Mouse (Mus musculus) cerebellum, adult 8-10 months (tissue): ENCODE results near the gene Rph3a.
"Not testable (repeated sequence)": the region's sequence is repeated elsewhere in the genome, so short reads cannot be mapped to it uniquely, and the experiment has no call there.

Source experiments
- DNase-seq: peaks from one replicate; pipeline ENCODE4 v3.0.0; 2022

The Rph3a gene

GRCm38 (mm10) chr5:120971326-120971725 lies 38.6 kb downstream of the Rph3a start:
- DNase-seq, result no peak

- DNase-seq, result peak; percentile 83
Observed at GRCm38 (mm10) chr5:120969703-120970102, 40.2 kb downstream of the Rph3a start.

GRCm38 (mm10) chr5:120968799-120969198 lies 41.1 kb downstream of the Rph3a start:
- DNase-seq, result no peak

GRCm38 (mm10) chr5:120968134-120968532 lies 41.8 kb downstream of the Rph3a start:
- no peak for DNase-seq

GRCm38 (mm10) chr5:120967355-120968133 lies 42.3 kb downstream of the Rph3a start:
- DNase-seq, result no peak

DNA sequence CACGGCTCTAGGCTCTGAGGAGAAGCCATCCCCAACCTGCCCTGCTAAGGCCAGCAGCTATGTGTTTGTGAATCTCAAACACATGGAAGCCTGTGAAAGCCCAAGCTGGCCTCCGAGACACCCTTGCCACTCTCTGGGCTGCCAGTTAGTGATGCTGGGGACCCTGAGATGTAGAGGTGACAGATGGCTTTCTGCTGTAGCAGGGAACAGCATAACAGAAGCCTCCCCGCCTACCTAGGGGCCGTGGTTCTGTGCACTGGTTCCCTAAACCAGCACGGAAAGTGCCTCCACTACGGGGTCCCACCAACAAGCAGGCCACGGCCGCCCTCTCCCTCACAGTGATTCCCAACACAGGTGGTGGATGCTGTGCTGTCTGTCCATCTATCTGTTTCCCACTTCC lies 43.0 kb downstream of the Rph3a start:
- DNase-seq, result no peak

DNA sequence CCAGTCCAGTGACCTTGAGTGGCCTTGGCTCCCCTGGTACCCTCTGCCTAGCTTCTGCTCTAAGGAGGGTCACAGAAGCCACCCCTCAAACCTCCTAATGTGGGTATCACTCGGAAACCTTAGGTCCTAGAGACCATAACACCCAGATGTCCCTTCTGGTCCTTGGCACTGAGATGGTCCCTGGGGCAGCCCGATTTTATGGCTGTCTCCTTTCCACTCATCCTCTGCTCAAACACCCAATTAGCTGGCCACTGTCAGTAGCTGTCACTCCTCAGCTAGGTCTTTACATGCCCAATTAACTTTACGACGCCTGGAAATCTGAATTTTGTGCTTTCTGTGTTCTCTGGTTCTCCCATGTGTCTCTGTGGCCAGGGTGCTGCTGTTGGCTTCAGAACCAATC lies 43.7 kb downstream of the Rph3a start:
- DNase-seq, result no peak

DNA sequence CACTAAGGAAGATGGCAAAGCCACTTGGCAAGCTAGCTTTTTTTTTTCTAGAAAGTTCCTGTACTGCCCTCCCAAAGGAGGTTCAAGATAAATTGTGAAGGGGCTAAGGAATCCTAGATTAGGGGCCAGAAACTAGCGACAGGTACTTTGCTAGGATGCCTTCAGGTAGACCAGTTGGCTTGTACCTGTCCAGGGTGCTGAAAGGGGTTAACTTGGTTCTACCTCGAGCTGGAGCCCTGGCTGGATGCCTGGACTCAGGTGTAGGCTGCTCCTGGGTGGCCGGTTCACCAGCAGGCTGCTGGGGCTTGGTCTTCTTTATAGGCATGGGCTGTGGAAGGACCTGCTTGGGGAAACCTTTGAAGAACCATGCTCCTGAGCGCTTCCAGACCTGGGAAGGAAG lies 48.9 kb downstream of the Rph3a start:
- no peak for DNase-seq

GRCm38 (mm10) chr5:120953974-120954373 lies 55.9 kb downstream of the Rph3a start:
- peak; percentile 68 for DNase-seq

DNA sequence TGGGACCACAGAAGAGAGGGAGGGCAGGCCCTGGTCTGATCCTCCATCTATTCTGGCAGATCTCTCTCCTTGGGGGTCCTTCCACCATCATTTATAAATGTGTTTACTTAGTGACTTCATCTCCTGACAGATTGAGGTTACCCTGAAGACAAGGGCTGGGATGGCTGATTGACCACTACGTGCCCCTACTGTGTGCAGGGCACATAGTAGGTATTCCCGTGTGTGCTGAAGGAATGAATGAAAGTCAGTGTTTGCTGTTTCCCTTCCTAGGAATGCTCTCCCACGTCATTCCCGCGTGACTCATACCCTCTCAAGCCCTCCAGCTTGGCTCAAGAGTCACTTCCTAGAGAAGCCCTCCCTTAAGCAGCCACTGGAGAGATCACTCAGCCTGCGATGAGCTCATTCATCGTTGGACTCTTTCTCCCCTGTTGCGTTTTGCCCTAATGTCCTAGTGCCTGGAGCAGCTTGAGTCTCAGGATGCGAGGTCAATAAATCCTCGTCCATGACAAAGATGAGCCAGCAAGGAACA lies 57.6 kb downstream of the Rph3a start:
- no peak for DNase-seq

GRCm38 (mm10) chr5:120942076-120942475 lies 67.8 kb downstream of the Rph3a start:
- DNase-seq, result no peak

- no peak for DNase-seq
Observed at GRCm38 (mm10) chr5:120938586-120938985, 71.3 kb downstream of the Rph3a start.

DNA sequence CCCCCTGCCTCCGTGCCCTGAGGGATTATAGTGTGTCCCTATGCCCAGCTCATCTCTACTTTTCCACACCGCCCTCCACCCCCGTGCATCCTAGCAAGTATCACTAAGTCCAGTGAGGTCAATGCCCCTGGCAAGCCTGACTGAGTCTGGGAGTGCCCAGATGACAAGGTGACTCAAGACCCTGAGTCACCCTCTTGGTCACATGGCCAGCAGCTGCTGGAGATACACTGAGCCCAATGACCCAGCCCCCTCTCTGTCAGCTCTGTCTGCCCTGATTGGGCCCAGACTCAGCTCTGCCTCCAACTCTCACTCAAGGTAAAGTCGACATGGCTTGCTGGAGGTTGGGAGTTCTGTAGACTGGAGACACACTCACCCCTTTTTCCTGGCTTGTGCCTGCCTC lies 72.1 kb downstream of the Rph3a start:
- DNase-seq, result no peak

DNA sequence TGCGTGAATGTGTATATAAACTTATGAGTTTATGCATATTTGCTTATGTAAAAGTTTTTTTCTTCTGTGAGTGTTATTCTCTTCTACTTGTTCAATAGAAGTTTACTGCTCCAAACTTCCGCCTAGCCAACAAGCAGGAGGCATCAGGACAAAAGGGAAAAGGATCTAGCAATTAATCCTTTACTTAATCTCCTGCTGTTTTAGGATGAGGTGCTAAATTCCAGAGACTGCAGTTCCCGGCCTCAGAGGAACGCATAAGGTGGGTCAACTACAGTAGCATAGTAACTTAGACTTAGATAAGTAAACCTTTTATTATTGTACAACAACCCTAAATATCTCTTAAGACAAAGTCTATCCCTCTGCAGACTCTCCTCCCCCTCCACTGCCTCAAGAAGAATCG lies 75.9 kb downstream of the Rph3a start:
- DNase-seq, result no peak

DNA sequence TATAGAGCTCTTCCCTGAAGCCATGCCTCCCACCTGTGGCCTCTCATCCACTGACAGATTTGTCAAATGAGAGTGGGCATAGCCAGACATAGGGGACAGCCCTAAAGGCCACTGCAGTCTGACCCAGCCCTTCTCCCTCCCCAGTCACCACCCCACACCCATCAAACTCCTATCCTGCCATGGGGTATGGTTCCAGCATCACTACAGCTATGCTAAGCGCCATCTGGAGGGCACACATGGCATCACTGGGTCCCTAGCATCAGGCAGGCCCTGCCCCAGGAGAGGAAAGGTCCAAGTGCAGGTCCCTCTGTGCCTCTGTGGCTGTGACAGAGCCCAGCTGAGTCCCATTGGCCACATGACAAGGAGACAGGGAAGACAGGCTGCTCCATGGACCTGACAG lies 82.9 kb downstream of the Rph3a start:
- DNase-seq, result no peak

GRCm38 (mm10) chr5:120926311-120926710 lies 83.6 kb downstream of the Rph3a start:
- not testable (repeated sequence) for DNase-seq

- not testable (repeated sequence) for DNase-seq
Observed at GRCm38 (mm10) chr5:120924520-120924919, 85.4 kb downstream of the Rph3a start.

DNA sequence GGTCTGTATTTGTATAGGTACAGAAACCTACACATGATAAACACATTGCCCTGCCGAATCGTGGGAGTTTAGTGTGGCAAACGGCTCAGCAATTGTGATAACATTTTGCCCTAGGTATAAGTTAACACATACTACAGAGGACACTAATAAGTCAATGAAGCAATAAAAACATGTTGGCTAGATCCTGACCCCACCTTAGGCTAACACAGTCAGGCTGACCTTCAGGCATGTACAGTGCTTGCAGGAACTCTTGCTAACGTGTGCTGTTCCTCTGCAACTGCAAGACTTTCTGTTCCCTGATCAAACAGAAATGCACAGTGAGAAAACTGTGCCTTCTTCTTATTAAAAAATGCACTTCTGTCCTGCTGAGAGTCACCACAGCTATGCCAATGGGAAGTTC lies 85.9 kb downstream of the Rph3a start:
- no peak for DNase-seq

DNA sequence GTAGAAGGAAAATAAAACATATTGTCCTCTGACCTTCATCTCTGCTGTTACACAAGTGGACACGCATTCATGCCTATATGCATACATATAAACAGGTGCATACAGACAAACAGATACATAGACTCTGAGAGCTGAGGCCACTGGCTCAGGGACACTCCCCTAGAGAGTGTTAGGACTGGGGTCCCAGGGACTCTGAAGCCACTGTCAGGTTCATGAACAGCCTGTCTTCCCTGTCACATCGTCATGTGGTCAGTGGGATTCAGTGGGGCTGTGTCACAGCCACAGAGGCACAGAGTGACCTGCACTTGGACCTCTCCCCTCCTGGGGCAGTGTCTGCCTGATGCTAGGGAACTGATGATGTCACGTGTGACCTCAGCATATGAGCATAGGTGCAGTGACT lies 89.6 kb downstream of the Rph3a start:
- DNase-seq, result no peak

DNA sequence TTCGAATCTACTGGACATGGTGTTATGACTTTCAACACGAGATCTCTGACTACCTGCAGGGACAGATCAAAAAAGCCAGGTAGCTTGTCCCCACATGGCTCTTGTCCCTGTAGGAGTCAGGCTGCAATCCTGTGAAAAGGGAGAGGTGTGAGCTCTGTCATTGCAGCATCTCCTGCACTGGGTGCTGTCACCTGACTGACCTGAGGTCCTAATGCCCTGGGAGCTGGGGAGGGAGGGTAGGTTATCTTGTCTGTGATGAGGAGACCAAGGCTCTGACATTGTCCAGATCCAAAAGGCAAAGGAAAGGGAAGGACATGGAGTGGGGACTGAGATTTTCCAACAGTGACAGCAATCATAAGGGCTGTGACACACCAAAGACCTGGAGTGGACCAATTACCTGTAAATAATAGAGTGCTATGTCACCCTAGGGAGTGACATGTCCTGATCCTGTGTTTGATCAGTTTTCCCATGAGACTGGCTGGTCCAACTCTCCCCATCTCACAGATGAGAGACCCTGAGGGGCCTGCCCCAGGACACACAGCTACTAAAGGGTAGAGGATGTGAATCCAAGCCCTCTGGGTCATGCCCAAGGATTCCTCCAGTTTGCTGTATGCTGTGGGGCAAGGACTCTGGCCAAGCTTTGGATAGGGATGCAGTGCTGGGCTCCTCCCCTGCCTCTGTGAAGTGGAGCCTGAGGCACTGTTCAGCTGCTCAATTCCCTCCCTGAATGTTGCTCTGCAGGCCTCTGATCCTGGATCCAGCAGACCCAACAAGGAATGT lies 90.5 kb downstream of the Rph3a start:
- DNase-seq, result not testable (repeated sequence)

DNA sequence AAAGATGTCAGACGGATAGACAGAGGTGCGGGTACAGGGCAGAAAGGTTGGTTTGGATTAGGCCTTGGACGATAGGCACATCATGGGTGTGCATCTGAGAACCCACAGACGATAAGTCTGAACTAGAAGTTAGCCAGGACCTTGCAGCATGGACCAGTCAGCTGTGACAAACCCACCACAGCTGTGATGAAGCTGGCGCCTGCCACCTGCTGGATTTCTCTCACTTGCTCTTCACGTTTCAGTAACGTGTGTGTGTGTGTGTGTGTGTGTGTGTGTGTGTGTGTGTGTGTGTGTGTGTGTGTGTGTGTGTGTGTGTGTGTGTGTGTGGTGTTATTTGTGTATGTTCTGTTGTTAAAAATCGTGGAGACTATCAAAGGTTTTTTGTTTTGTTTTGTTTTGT lies 95.7 kb downstream of the Rph3a start, which contains the start of gene Oas1d:
TSS of gene Oas1d (plus strand) at position 333 of the 400 bp plus-strand sequence.
- DNase-seq, result not testable (repeated sequence)

DNA sequence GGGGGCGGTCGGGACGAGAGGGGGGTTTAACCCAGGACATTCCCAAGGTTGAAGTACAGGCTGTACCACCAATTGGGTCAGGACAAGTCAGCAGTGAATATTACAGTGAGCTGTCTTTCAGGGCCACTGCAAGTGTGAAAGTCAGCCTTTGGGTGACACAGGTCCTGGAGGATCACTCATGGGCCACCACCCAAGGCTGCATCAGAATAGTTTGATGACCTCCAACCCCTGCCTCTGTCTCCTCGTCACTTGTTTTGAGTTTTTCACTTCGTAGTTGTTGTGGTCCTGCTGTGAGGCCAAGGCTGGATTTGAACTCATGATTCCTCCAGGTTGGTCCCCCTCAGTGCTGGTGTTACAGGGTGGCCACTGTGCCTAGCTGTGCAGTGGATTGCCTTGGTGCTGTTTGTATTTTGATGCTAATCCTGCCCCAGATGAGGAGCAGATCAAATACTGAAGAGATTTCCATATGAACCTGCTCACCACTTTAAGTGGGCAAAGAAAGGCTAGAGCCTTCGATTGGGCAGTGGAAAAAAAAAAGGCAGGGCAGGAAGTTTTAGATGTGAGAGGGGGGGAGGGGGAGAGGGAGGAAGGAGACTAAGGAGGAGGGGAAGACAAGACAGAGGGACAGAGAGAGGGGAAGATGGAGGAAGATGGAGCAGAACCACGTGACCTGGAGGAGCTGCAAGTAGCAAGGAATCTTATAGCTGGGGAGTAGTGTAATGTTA lies 101.5 kb downstream of the Rph3a start:
- DNase-seq, result no peak
